Mouse (Mus musculus): ENCODE data around the gene Tmbim4. TPM values are rescaled to one million over a fixed set of nuclear protein-coding genes. Genes with fewer than 3 reads are reported as not detected.

Gene Tmbim4
- total RNA-seq, 2 experiments from 2014 or later = 41.2 to 46.1 TPM

DNA sequence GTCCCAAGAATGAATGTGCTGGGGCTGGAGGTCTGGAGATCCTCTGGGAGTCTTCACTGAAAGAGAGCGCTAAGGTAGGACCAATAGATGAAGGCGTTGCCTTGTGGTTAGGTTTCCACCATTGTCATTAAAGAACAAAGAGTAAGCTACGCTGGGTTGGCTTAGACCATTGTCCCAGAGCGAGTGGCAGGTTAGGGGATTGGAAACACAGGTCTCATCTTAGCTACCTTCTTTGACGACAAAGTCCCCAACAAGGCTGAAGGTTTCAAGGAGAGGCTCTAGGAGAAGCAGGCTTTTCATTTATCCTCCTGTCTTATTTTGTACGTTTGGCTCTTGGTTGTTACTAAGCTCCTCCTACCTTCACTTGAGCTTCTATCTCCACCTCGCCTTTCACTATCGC, 36.9 kb downstream of the Tmbim4 start:
- intact Hi-C loops (cut with DNase I) = loop anchor here (5.0 to 10.0 kb wide), 2 partner anchors 624 to 1017 kb away; no protein-coding TSS in a partner anchor
- DNase-seq = no peak

GRCm38 (mm10) chr10:120239476-120239875, 38.1 kb downstream of the Tmbim4 start:
- DNase-seq = no peak
- intact Hi-C loops (cut with DNase I) = loop anchor here (5.0 to 10.0 kb wide), 2 partner anchors 623 to 1015 kb away; no protein-coding TSS in a partner anchor

- DNase-seq = no peak
- intact Hi-C loops (cut with DNase I) = loop anchor here (10.0 kb wide), 1 partner anchor 462 kb away; no protein-coding TSS in a partner anchor
Observed at GRCm38 (mm10) chr10:120242421-120242820, 41.0 kb downstream of the Tmbim4 start.

DNA sequence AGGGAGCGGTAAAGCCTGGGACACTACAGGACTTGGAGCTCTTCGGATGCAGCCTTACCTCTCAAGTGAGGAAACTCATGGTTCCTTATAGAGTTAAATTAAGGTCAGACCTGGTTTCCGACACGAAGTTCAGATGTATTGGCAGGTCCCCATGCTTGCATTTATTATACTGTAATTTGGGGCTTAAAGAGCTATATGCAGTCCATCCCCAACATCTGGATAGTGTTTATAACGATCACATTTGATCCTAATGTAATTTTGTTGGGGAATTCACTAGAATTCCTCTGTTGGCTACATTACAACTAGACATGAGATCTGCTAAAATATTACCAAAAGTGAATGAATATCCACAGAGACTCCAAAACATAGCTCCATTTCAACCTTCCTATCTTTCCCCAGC, 44.3 kb downstream of the Tmbim4 start:
- intact Hi-C loops (cut with DNase I) = loop anchor here (10.0 kb wide), 1 partner anchor 459 kb away; no protein-coding TSS in a partner anchor
- DNase-seq = no peak

DNA sequence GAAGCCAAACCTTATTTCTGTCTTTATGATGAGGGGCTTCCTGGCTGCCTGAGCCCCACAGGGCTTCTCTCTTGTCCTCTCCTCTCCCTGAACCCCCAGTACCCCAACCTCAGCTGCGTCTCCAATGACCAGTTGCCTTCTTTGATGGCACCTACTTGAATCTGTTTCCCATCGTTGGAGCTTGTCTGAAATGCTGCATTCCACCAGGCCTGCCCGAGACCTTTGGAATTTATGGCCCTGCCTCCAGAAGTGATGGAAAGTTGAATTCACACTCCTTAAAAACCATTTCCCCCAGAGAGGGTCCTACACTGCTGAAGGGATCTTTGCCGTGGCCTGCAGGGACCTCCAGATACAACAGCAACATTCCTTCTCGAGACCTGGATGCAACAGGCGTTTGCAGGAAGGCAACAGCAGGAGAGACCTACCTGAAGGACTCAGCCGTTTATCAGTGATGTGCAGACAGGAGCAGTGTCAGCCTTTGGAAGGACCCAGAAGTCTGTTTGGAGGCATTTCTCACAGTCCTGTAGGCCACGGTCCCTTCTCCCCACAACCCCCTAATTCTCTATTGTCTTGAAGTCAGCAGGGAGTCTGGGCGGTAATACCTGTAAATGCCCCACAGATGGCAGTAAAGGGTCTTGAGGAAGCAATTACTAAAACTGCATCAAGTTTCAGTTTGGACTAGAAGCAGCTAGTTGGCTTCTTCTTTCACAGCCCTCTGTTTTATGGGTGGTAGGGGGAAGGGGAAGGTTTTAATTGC, 45.8 kb downstream of the Tmbim4 start:
- intact Hi-C loops (cut with DNase I) = loop anchor here (10.0 kb wide), 1 partner anchor 458 kb away; no protein-coding TSS in a partner anchor
- peak; percentile 27 for DNase-seq

DNA sequence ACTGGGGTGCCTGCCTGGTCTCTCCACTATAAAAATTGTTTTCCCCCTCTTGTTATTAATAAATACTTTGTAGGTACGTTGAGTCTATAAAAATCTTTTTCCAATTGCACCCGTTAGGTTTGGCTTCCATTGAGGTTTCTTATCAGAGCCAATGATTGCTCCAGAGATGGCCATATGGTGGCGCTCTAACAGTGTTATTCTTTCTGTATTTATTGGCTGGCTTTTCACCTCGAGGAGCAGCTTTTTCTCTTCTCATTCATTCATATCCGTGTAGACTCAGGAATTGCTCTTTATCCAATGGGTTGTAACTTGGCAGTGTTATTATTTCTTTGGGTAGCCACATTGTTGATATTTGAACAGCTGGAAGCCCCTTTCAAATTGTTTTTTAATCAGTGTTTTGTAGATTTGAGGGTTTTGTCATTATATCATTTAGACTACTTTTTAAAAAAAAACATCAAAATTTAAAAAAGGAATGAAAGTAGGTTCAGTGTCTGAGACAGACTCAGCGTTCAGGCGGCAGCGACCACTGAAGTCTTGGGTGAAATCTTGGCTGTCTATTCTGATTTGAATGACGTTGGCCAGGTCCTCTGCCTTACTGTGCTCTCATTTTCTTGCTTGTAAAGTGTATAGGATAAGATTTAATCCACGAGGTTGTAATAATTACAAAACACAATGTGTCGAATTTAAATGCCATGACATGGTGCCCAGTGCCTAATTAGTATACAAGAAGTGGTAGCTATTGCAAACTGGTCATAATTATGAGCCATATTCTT, 49.7 kb downstream of the Tmbim4 start:
- intact Hi-C loops (cut with DNase I) = no loop called here
- peak; percentile 9 for DNase-seq

DNA sequence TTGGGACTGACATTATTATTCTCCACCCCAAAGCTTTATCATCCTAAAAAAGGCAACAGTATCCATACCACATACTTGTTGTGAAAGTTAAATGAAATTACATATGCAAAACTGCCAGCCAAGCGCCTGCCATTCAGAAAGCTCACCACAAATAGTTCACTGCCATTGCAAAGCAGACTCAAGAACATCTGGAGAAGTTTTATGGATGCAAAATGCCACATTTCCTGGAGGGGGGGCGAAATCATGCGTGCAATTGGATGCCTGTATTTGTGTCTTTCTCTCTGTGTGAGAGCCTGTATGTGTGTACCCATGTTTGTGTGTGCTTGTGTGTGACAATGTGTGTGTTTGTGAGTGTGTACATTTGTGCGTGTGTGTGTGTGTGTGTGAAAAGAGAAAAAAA, 50.4 kb downstream of the Tmbim4 start:
- intact Hi-C loops (cut with DNase I) = no loop called here
- no peak for DNase-seq

DNA sequence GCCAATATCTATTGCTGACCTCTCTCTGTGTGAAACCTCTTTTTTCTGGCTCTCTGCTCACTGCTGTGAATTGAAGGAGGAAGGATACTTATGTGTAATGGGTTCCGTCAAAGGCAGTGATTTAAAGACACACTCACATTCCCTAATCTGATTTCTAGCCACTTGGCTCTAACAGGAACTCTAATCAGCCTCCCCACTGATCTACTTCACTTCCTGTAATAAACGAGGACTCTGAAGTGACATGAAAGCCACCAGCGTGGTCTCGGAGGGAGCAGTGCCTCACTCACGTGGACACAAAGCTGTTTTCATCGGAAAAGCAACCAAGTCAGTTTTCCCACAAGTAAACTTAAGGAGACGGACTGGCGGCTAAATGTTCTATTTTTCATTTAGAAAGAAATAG, 51.4 kb downstream of the Tmbim4 start:
- no peak for DNase-seq
- intact Hi-C loops (cut with DNase I) = no loop called here

- peak; percentile 58 for DNase-seq
- intact Hi-C loops (cut with DNase I) = no loop called here
Observed at GRCm38 (mm10) chr10:120257231-120257630, 55.8 kb downstream of the Tmbim4 start.

DNA sequence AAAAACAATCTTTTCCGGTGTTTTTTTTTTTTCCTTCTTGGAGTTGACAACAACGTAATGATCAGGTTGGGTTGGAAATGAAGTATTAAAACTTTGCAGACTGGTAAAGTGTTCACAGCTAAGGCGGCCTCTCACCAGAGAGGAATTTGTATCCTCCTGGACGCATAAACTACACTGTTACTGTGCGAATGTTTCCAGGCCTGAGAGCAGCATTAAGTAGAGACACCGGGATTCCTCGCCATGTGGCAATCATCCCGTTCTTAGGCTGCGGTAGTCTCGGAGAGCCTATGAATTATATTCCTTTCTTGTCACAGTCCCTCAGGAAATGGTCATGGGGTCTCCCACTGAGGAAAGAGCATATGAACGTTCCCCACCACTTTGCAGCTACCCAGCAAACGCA, 66.4 kb downstream of the Tmbim4 start:
- DNase-seq = no peak
- intact Hi-C loops (cut with DNase I) = no loop called here

GRCm38 (mm10) chr10:120269946-120270345, 68.6 kb downstream of the Tmbim4 start:
- DNase-seq = no peak
- intact Hi-C loops (cut with DNase I) = no loop called here

- DNase-seq = peak; percentile 43
- intact Hi-C loops (cut with DNase I) = no loop called here
Observed at GRCm38 (mm10) chr10:120270777-120271176, 69.4 kb downstream of the Tmbim4 start.

DNA sequence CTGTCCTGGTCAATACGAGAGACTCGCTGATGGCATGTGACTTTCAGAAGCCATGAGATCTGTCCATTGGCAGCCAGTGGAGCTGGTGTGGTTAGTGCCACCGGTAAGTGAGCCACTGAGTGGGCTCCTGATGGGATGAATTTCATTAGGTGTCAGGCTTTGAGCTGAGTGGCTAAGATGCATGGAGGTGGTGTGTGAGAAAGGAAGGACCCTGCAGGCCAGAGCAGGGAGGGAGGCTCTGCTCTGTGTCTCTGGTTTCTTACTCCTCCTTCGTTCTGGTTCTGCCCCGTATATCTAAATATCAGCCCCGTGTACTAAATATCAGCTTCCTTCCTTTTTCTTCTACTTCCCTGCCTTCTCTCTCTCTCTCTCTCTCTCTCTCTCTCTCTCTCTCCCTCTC, 69.9 kb downstream of the Tmbim4 start:
- no peak for DNase-seq
- intact Hi-C loops (cut with DNase I) = no loop called here

DNA sequence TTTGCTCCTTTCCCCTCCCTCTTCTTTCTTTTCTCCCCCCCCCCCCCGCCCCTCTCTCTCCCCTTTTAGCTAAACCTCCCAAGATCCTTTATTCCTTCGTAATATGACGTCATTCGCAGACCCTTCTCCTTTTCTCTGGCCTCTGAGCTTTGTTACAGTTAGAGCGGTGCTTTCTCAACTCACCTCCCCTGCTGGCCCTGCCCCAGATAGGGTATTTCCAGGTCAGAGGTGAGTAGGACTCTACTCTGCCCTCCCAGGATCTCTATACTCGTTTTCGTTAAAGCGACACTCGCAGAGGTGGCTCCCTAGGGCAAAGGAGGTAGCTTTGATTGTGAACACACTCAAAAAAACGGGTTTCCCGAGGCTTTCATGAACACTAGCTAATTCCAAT, 70.5 kb downstream of the Tmbim4 start:
- intact Hi-C loops (cut with DNase I) = no loop called here
- no peak for DNase-seq

- DNase-seq = peak; percentile 45
- intact Hi-C loops (cut with DNase I) = no loop called here
Observed at GRCm38 (mm10) chr10:120272270-120272883, 71.0 kb downstream of the Tmbim4 start.

DNA sequence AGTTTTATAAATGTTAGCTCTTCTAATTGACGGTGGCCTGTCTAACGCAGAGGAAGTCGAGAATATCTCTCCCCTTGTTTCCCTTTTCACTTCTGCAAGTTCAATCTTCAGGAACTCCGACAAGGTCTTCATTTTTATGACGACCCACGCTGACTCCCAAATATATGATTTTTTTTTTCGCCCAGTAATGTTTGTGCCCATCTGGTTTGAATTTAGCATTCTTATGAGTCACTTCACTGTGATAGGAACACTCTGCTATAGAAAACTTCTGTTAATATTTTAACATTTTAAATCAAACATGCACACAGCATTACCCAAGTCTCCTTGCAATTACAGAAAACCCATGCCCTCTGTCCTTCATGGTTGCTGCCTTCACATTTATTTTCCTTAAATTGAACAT, 71.9 kb downstream of the Tmbim4 start:
- no peak for DNase-seq
- intact Hi-C loops (cut with DNase I) = no loop called here

Other genes with a start within 250 kb of the Tmbim4 start
- 1 to 10 TPM; 3.6 to 3.9 TPM for gene Helb, start 88.6 kb upstream of the Tmbim4 start, total RNA-seq (2021)
- gene Irak3, start 540 bp downstream of the Tmbim4 start, total RNA-seq (2021) = under 1 TPM; 0.44 to 0.52 TPM
- 10 to 100 TPM; 14.1 to 17.2 TPM for gene Llph, start 25.5 kb downstream of the Tmbim4 start, total RNA-seq (2021)

Measured in left cerebral cortex, postnatal 4 days (tissue).